Mouse (Mus musculus) kidney, postnatal 0 days (tissue): ENCODE results near the gene Mlh1. TPM values are rescaled to one million over a fixed set of nuclear protein-coding genes. Genes with fewer than 3 reads are reported as not detected.

ENCODE experiments used
- ATAC-seq: fragments of 200-750 bp; cut with Nextera tagmentation; replicated peaks from 2 replicates; pipeline ENCODE4 v1.8.0; 2017; ENCODE audit warnings: low read depth, moderate number of reproducible peaks, moderate TSS enrichment, moderate library complexity; ENCODE audit not compliant: low FRiP score
- DNase-seq: peaks from one replicate; pipeline ENCODE4 v3.0.0-alpha.2; 2016; ENCODE audit warnings: low spot score
- H3K27ac ChIP-seq: fragments of 300-500 bp; sonication (generic); 2 replicates; pipeline ENCODE4 v1.5.1; 2014; ENCODE audit warnings: mild to moderate bottlenecking
- H3K27me3 ChIP-seq: fragments of 300-500 bp; sonication (generic); 2 replicates; pipeline ENCODE4 v1.6.1; 2014; ENCODE audit warnings: low read length, mixed read lengths; ENCODE audit not compliant: insufficient read depth
- H3K36me3 ChIP-seq: fragments of 300-500 bp; sonication (generic); 2 replicates; pipeline ENCODE4 v1.6.1; 2014; ENCODE audit warnings: low read length, mixed read lengths; ENCODE audit not compliant: insufficient read depth
- H3K4me1 ChIP-seq: fragments of 300-500 bp; sonication (generic); replicated peaks from 2 replicates; pipeline ENCODE4 v1.6.1; 2014; ENCODE audit warnings: antibody characterized with exemption, low read length, mixed read lengths; ENCODE audit not compliant: insufficient read depth
- H3K4me2 ChIP-seq: fragments of 300-500 bp; sonication (generic); 2 replicates; pipeline ENCODE4 v1.6.1; 2014; ENCODE audit warnings: mild to moderate bottlenecking, low read length, moderate library complexity, mixed read lengths
- H3K4me3 ChIP-seq: fragments of 300-500 bp; sonication (generic); replicated peaks from 2 replicates; pipeline ENCODE4 v1.5.1; 2014; ENCODE audit warnings: low read depth, low read length
- H3K9ac ChIP-seq: fragments of 300-500 bp; sonication (generic); 2 replicates; pipeline ENCODE4 v1.6.1; 2014; ENCODE audit warnings: low read depth, low read length
- H3K9me3 ChIP-seq: fragments of 300-500 bp; sonication (generic); replicated peaks from 2 replicates; pipeline ENCODE4 v1.6.1; 2016; ENCODE audit warnings: low read length, inconsistent platforms, mixed read lengths
- CTCF ChIP-seq: IDR thresholded peaks from 2 replicates; pipeline ENCODE4 v1.5.1; 2016; ENCODE audit warnings: antibody characterized with exemption, low read depth, mild to moderate bottlenecking, moderate library complexity
- WGBS: fragments of 180-500 bp; shearing (Covaris S2); extraction: QIAGEN DNeasy Blood & Tissue Kit; methylation state at CpG from one replicate; pipeline ENCODE4 v1.1.7; 2014; 5-methylcytosine and 5-hydroxymethylcytosine counted together
- polyA plus RNA-seq: library from polyadenylated mRNA; unstranded; fragments of >200 nt; fragmentation: Nextera tagmentation; extraction: Ambion mirVana; gene quantifications from 2 replicates; pipeline ENCODE4 v1.2.1, GENCODE M21; 2015

Mlh1 gene
- polyA plus RNA-seq, 1 experiment from 2014 or later: 26.1 TPM

GRCm38 (mm10) chr9:111311843-111312441 lies 40.4 kb upstream of the Mlh1 start:
- peak; percentile 46 for ATAC-seq
- TF ChIP-seq CTCF: no peak
- WGBS: 2% methylated on average over 61 of the region's 98 CpGs
- Histone ChIP-seq H3K36me3 (no peaks in the 10 kb centered on the region), H3K27ac (no peak overlapping the region), H3K4me3 (peak overlapping the region; percentile 47), H3K27me3 (peaks cover 38% of the 10 kb centered on the region), H3K9me3 (0 out of 2 replicates have a peak, but pooled peaks cover 7% of the 10 kb centered on the region), H3K9ac (peak overlapping the region; percentile 15), H3K4me2 (peak overlapping the region; percentile 79), H3K4me1 (peaks cover 15% of the 10 kb centered on the region; the same call in 1 of the 2 replicates)
- DNase-seq: no peak

GRCm38 (mm10) chr9:111311031-111311842 lies 39.6 kb upstream of the Mlh1 start, which contains the start of gene Trank1:
Trank1 (plus strand) TSS chr9:111311739.
- Histone ChIP-seq H3K4me3 (peak within 1 kb of the TSS; percentile 47), H3K4me1 (peaks cover 15% of the 10 kb centered on the region; the same call in 1 of the 2 replicates), H3K27ac (no peak within 1 kb of the TSS), H3K4me2 (peak within 1 kb of the TSS; percentile 79), H3K9ac (peak within 1 kb of the TSS; percentile 15), H3K27me3 (peaks cover 38% of the 10 kb centered on the region), H3K36me3 (no peaks in the 10 kb centered on the region), H3K9me3 (0 out of 2 replicates have a peak, but pooled peaks cover 7% of the 10 kb centered on the region)
- 9% methylated on average over 54 of the region's 72 CpGs for WGBS
- no peak for DNase-seq
- ATAC-seq: peak; percentile 64
- peak; percentile 5; the same call in 1 of the 2 replicates for TF ChIP-seq CTCF

- H3K9me3 ChIP-seq: 0 out of 2 replicates have a peak, but pooled peaks cover 7% of the 10 kb centered on the region
- H3K9ac ChIP-seq: no peak overlapping the region
- no peaks in the 10 kb centered on the region for H3K4me1 ChIP-seq
- no peak overlapping the region for H3K27ac ChIP-seq
- TF ChIP-seq CTCF: no peak
- H3K4me3 ChIP-seq: no peak overlapping the region
- ATAC-seq (no peak), DNase-seq (no peak)
- WGBS: 59% methylated on average over 7 of the region's 7 CpGs
- H3K4me2 ChIP-seq: no peak overlapping the region
- peaks cover 6% of the 10 kb centered on the region; the same call in 1 of the 2 replicates for H3K27me3 ChIP-seq
- H3K36me3 ChIP-seq: no peaks in the 10 kb centered on the region
Observed at GRCm38 (mm10) chr9:111306142-111306541, 34.6 kb upstream of the Mlh1 start.

DNA sequence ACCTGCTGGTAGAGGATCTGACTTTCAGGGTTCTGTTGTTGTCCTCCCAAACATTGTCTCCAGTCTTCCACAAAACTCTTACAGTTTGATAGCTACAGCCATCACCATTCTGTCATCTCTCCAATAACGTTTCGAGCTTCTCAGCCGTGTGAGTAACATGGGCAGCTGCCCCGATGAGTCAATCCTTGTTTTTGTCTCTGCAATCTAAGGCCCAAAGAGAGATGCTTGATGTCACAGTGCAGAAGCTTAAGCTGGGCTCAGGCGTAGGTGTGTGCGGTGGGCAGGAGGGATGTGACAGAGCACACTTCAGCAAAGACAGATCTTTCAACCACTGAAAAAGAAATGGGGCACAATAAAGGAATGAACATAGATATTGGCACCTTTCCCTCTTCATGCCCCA lies 32.4 kb upstream of the Mlh1 start:
- Histone ChIP-seq H3K27me3 (no peaks in the 10 kb centered on the region), H3K36me3 (no peaks in the 10 kb centered on the region), H3K4me2 (no peak overlapping the region), H3K9me3 (no peaks in the 10 kb centered on the region), H3K27ac (no peak overlapping the region), H3K4me3 (no peak overlapping the region), H3K4me1 (no peaks in the 10 kb centered on the region), H3K9ac (no peak overlapping the region)
- 91% methylated on average over 6 of the region's 6 CpGs for WGBS
- ATAC-seq (no peak), DNase-seq (no peak)
- TF ChIP-seq CTCF: no peak

DNA sequence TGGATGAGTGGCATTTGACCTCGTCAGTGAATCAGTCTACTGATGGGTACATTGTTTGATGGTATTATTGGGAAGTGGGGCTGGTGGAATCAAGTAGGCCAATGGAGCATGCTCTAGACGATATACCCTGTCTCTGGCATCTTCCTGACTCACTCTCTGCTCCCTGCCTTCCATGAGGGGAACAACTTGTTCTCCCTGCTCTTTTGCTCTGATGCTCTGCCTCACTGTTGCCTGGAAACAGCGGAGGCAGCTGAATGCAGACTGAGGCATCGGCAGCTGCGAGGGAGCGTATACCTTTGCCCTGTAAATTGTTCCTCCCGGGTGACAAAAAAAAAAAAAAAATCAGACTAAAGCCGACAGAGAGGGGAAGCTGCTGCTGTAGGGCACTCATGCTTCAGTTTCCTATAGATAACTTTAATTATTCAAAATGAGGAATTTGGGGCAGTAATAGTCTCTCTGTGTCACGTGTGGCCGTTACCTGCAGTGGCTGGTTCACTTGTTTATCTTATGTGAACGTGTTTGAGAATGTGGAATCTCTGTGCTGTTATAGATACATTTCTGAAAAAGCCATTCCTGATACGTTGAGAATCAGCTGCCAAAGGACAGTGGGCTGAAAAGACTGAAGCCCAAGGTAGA lies 30.7 kb upstream of the Mlh1 start:
- WGBS: 63% methylated on average over 12 of the region's 12 CpGs
- TF ChIP-seq CTCF: no peak
- ATAC-seq: no peak

DNA sequence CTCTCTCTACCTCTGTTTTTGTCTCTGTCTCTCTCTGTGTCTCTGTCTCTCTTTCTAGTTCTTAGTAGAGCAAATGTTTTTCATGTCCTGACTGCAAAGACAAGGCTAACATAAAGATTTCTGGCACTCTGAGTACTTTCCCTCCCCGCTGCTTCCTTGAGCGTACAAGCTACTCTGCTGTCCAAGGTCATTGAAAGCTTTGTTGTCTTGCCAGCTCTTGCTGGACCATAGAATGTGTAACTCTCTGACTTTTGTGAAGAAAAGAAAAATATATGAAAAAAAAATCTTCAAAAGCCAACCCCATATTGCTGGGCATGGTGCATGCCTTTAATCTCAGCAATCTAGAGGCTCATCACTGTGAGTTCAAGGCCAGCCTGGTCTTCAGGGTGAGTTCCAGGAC lies 27.0 kb upstream of the Mlh1 start:
- H3K9me3 ChIP-seq: no peaks in the 10 kb centered on the region
- no peak overlapping the region for H3K27ac ChIP-seq
- DNase-seq: peak; percentile 76
- 56% methylated on average over 2 of the region's 2 CpGs for WGBS
- H3K4me1 ChIP-seq: no peaks in the 10 kb centered on the region
- H3K36me3 ChIP-seq: no peaks in the 10 kb centered on the region
- no peak overlapping the region for H3K4me3 ChIP-seq
- H3K9ac ChIP-seq: no peak overlapping the region
- no peak for TF ChIP-seq CTCF
- no peak overlapping the region for H3K4me2 ChIP-seq
- no peak for ATAC-seq
- H3K27me3 ChIP-seq: no peaks in the 10 kb centered on the region

More for the DNA sequence above, 30.7 kb upstream of the Mlh1 start:
- no peaks in the 10 kb centered on the region for H3K4me1 ChIP-seq
- no peak for DNase-seq
- no peaks in the 10 kb centered on the region for H3K9me3 ChIP-seq
- no peak overlapping the region for H3K4me3 ChIP-seq
- H3K4me2 ChIP-seq: no peak overlapping the region
- no peaks in the 10 kb centered on the region for H3K36me3 ChIP-seq
- H3K9ac ChIP-seq: no peak overlapping the region
- no peaks in the 10 kb centered on the region for H3K27me3 ChIP-seq
- H3K27ac ChIP-seq: no peak overlapping the region
